Mouse (Mus musculus): ENCODE data around the gene 4930432M17Rik. TPM values are rescaled to one million over a fixed set of nuclear protein-coding genes. Genes with fewer than 3 reads are reported as not detected.

Gene 4930432M17Rik
- total RNA-seq, 2 experiments from 2014 or later = not detected

- Histone ChIP-seq H3K4me3 (no peak overlapping the region), H3K27ac (no peak overlapping the region)
- no peak for DNase-seq (ENCODE audit: low spot score in 2 of 2)
- TF ChIP-seq CTCF (conservative IDR thresholded peaks at IDR 0.05) = no peak
These were observed 12.2 kb downstream of the 4930432M17Rik start for GRCm38 (mm10) chr3:121682439-121683411.

- TF ChIP-seq CTCF (conservative IDR thresholded peaks at IDR 0.05) = no peak
- no peak for DNase-seq (ENCODE audit: low spot score in 2 of 2)
- Histone ChIP-seq H3K27ac (no peak overlapping the region), H3K4me3 (no peak overlapping the region)
These were observed 14.0 kb downstream of the 4930432M17Rik start for GRCm38 (mm10) chr3:121684552-121684951.

GRCm38 (mm10) chr3:121684963-121685362 is 14.4 kb downstream of the 4930432M17Rik start:
- Histone ChIP-seq H3K27ac (no peak overlapping the region), H3K4me3 (no peak overlapping the region)
- DNase-seq (ENCODE audit: low spot score in 2 of 2) = no peak
- no peak for TF ChIP-seq CTCF (conservative IDR thresholded peaks at IDR 0.05)

- no peak for DNase-seq (ENCODE audit: low spot score in 2 of 2)
- TF ChIP-seq CTCF (conservative IDR thresholded peaks at IDR 0.05) = no peak
- H3K27ac ChIP-seq = peak overlapping the region; percentile 68
- no peak overlapping the region for H3K4me3 ChIP-seq
These were observed 15.4 kb downstream of the 4930432M17Rik start for GRCm38 (mm10) chr3:121685985-121686384.

GRCm38 (mm10) chr3:121686408-121686911 is 15.9 kb downstream of the 4930432M17Rik start:
- Histone ChIP-seq H3K4me3 (no peak overlapping the region), H3K27ac (peak overlapping the region; percentile 68)
- no peak for TF ChIP-seq CTCF (conservative IDR thresholded peaks at IDR 0.05)
- DNase-seq (ENCODE audit: low spot score in 2 of 2) = peak; percentile 21 to 54

- TF ChIP-seq CTCF (conservative IDR thresholded peaks at IDR 0.05) = no peak
- H3K27ac ChIP-seq = no peak overlapping the region
- DNase-seq (ENCODE audit: low spot score in 2 of 2) = no peak
- no peak overlapping the region for H3K4me3 ChIP-seq
These were observed 17.2 kb downstream of the 4930432M17Rik start for GRCm38 (mm10) chr3:121687741-121688140.

- TF ChIP-seq CTCF (conservative IDR thresholded peaks at IDR 0.05) = no peak
- H3K4me3 ChIP-seq = no peak overlapping the region
- DNase-seq (ENCODE audit: low spot score in 2 of 2) = no peak
- H3K27ac ChIP-seq = no peak overlapping the region
These were observed 18.5 kb downstream of the 4930432M17Rik start for GRCm38 (mm10) chr3:121689029-121689428.

- TF ChIP-seq CTCF (conservative IDR thresholded peaks at IDR 0.05) = no peak
- DNase-seq (ENCODE audit: low spot score in 2 of 2) = no peak
- H3K27ac ChIP-seq = no peak overlapping the region
- no peak overlapping the region for H3K4me3 ChIP-seq
These were observed 19.1 kb downstream of the 4930432M17Rik start for GRCm38 (mm10) chr3:121689697-121690096.

GRCm38 (mm10) chr3:121693001-121693730 is 22.6 kb downstream of the 4930432M17Rik start:
- TF ChIP-seq CTCF (conservative IDR thresholded peaks at IDR 0.05) = no peak

GRCm38 (mm10) chr3:121693746-121694145 is 23.2 kb downstream of the 4930432M17Rik start:
- TF ChIP-seq CTCF (conservative IDR thresholded peaks at IDR 0.05) = no peak
- H3K4me3 ChIP-seq = no peak overlapping the region
- DNase-seq (ENCODE audit: low spot score in 2 of 2) = no peak
- H3K27ac ChIP-seq = no peak overlapping the region; the same call in 1 of the 2 replicates

More at GRCm38 (mm10) chr3:121693001-121693730, 22.6 kb downstream of the 4930432M17Rik start:
- no peak overlapping the region for H3K4me3 ChIP-seq
- no peak overlapping the region; the same call in 1 of the 2 replicates for H3K27ac ChIP-seq
- DNase-seq (ENCODE audit: low spot score in 2 of 2) = no peak

- Histone ChIP-seq H3K4me3 (no peak overlapping the region), H3K27ac (no peak overlapping the region; the same call in 1 of the 2 replicates)
- no peak for DNase-seq (ENCODE audit: low spot score in 2 of 2)
- TF ChIP-seq CTCF (conservative IDR thresholded peaks at IDR 0.05) = no peak
These were observed 26.6 kb downstream of the 4930432M17Rik start for GRCm38 (mm10) chr3:121697169-121697568.

- TF ChIP-seq CTCF (conservative IDR thresholded peaks at IDR 0.05) = no peak
- H3K27ac ChIP-seq = peak overlapping the region; percentile 92
- no peak overlapping the region for H3K4me3 ChIP-seq
- DNase-seq (ENCODE audit: low spot score in 2 of 2) = no peak
These were observed 28.8 kb downstream of the 4930432M17Rik start for GRCm38 (mm10) chr3:121699401-121699800.

GRCm38 (mm10) chr3:121699849-121700248 is 29.3 kb downstream of the 4930432M17Rik start:
- no peak for DNase-seq (ENCODE audit: low spot score in 2 of 2)
- Histone ChIP-seq H3K4me3 (no peak overlapping the region), H3K27ac (peak overlapping the region; percentile 92)
- no peak for TF ChIP-seq CTCF (conservative IDR thresholded peaks at IDR 0.05)

Measured in layer of hippocampus, adult 2 months (tissue).